10 mouse cellular contexts compared by ENCODE assay signal in the genomic region with DNA sequence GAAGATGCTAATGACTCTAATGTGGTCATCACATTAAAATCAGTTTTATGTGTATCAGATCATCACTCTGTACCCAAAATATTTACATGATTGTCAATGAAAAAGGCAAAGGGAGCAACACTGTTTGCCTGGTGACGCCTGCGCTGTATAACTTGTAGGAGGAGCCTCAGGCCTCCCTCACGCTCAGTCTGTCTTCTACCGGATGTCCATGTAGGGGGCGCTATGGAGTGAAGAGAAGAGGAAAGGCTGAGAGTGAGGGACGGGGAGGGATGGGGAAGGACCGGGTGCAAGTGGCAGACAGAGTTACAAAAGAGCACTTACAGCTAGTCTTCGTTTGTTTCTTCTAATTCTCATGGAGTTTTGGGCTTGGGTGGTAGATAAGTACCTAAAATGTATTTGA. TPM values are rescaled to one million over a fixed set of nuclear protein-coding genes. Genes with fewer than 3 reads are reported as not detected.
DNase-seq lines count a peak whose midpoint lies in the region; ATAC-seq and TF ChIP-seq lines count a peak whose summit lies in the region.
"Had no signal": no experiment of that assay in that cellular context is flagged by ENCODE, and none has a peak within 500 bp of the region (broad histone marks: within the 10 kb centered on the region; RNA-seq: fewer than 3 reads in every experiment).

No protein-coding gene starts in this region.

- TF ChIP-seq POLR2A in thymus, adult 2 months (IDR thresholded peaks at IDR 0.05; ENCODE audit: control insufficient read depth, extremely low read depth, insufficient read depth, low read length, poor library complexity) = no peak

- no peak for ATAC-seq in midbrain, embryonic 11.5 days (ENCODE audit: low FRiP score)

- H3K27ac ChIP-seq in thymus, adult 2 months (ENCODE audit: control insufficient read depth, insufficient read depth, low read length) = no peak overlapping the region
- H3K27ac ChIP-seq in midbrain, embryonic 11.5 days (ENCODE audit: low read depth, low read length) = no peak overlapping the region

- H3K27me3 ChIP-seq in thymus, adult 2 months (ENCODE audit: control insufficient read depth, insufficient read depth, low read length) = no peaks in the 10 kb centered on the region
- no peaks in the 10 kb centered on the region for H3K27me3 ChIP-seq in midbrain, embryonic 11.5 days (ENCODE audit: control insufficient read depth, insufficient read depth, low read length)

- WGBS in thymus, adult 2 months = 82% methylated on average over 8 of the region's 8 CpGs
- 58% methylated on average over 8 of the region's 8 CpGs for WGBS in midbrain, embryonic 11.5 days

- H3K9me3 ChIP-seq in midbrain, embryonic 11.5 days (ENCODE audit: control insufficient read depth, low read length) = no peaks in the 10 kb centered on the region

- TF ChIP-seq CTCF in thymus, adult 2 months (IDR thresholded peaks at IDR 0.05; ENCODE audit: borderline replicate concordance, control insufficient read depth, extremely low read depth, insufficient read depth, low read length, poor library complexity) = 0 out of 2 replicates have a peak, but pooled peaks have one; percentile 25

- no peak overlapping the region for H3K4me3 ChIP-seq in thymus, adult 2 months (ENCODE audit: control insufficient read depth, insufficient read depth, low read length)
- H3K4me3 ChIP-seq in midbrain, embryonic 11.5 days (ENCODE audit: low read depth, low read length) = no peak overlapping the region

- no peaks in the 10 kb centered on the region for H3K4me1 ChIP-seq in thymus, adult 2 months (replicated peaks; ENCODE audit: control insufficient read depth, insufficient read depth, low read length)
- peaks cover 1% of the 10 kb centered on the region; the same call in 1 of the 2 replicates for H3K4me1 ChIP-seq in midbrain, embryonic 11.5 days (ENCODE audit: control insufficient read depth, insufficient read depth, low read length)

- peak; percentile 9 for DNase-seq in adrenal gland, postnatal 25 days
- DNase-seq in adrenal gland, postnatal 4 days (ENCODE audit: low spot score in 2 of 2) = no peak
- DNase-seq in thymus, adult 2 months = peak; percentile 41
- DNase-seq in thymus, adult 18-20 months = no peak
- peak; percentile 24 to 41 for DNase-seq in lung, adult 18-20 months
- DNase-seq in urinary bladder, adult 18-20 months (ENCODE audit: low spot score in 2 of 2) = no peak
- no peak for DNase-seq in midbrain, embryonic 11.5 days (ENCODE audit: low spot score, missing footprints)
- DNase-seq in layer of hippocampus, adult 18-20 months (ENCODE audit: low spot score in 2 of 2) = no peak

- no peak overlapping the region for H3K4me2 ChIP-seq in midbrain, embryonic 11.5 days

- no peak overlapping the region for H3K9ac ChIP-seq in midbrain, embryonic 11.5 days (ENCODE audit: low read length)

- H3K36me3 ChIP-seq in thymus, adult 2 months (ENCODE audit: control insufficient read depth, insufficient read depth, low read length) = peaks cover 8% of the 10 kb centered on the region; the same call in 1 of the 2 replicates
- H3K36me3 ChIP-seq in midbrain, embryonic 11.5 days (ENCODE audit: control insufficient read depth, insufficient read depth, low read length) = peaks cover 10% of the 10 kb centered on the region

RNA-seq across cellular contexts. Expression of gene Nudt9, which starts 6.8 kb away (rescaled TPM):
- total RNA-seq in adrenal gland, postnatal 25 days (2021) = 53.6 and 62.9 TPM in 2 replicates
- total RNA-seq in adrenal gland, postnatal 4 days (2021) = 10 to 100 TPM; 53.2 to 54.8 TPM
- polyA plus RNA-seq in thymus, adult 2 months (2012; rRNA removed) = 43.6 and 49.0 TPM in 2 replicates
- polyA plus RNA-seq in midbrain, embryonic 11.5 days (2014; fragmentation: Nextera tagmentation; extraction: Ambion mirVana) = 61.8 and 64.7 TPM in 2 replicates
- total RNA-seq in layer of hippocampus, adult 18-20 months (2021) = 10 to 100 TPM; 76.8 to 77.4 TPM

RNA-seq across cellular contexts. Expression of gene Gm17660, which starts 24.5 kb away (rescaled TPM):
- not detected in 2 replicates for total RNA-seq in adrenal gland, postnatal 25 days (2021)
- not detected for total RNA-seq in adrenal gland, postnatal 4 days (2021)
- not detected in 2 replicates for polyA plus RNA-seq in thymus, adult 2 months (2012; rRNA removed)
- polyA plus RNA-seq in midbrain, embryonic 11.5 days (2014; fragmentation: Nextera tagmentation; extraction: Ambion mirVana) = 0.29 TPM in 1 of 2 replicates, not detected in the other
- not detected for total RNA-seq in layer of hippocampus, adult 18-20 months (2021)
- polyA plus RNA-seq: C2C12; gonadal fat pad, adult 2 months had no signal

RNA-seq across cellular contexts. Expression of gene Hsd17b11, which starts 31.2 kb away (rescaled TPM):
- total RNA-seq in adrenal gland, postnatal 25 days (2021) = 61.3 and 83.2 TPM in 2 replicates
- 10 to 100 TPM; 67.7 to 72.2 TPM for total RNA-seq in adrenal gland, postnatal 4 days (2021)
- polyA plus RNA-seq in thymus, adult 2 months (2012; rRNA removed) = 15.1 and 18.8 TPM in 2 replicates
- 1.1 TPM in 2 replicates for polyA plus RNA-seq in midbrain, embryonic 11.5 days (2014; fragmentation: Nextera tagmentation; extraction: Ambion mirVana)
- 10 to 100 TPM; 53.9 to 61.3 TPM for total RNA-seq in layer of hippocampus, adult 18-20 months (2021)

Comparison
In these comparisons a context has a peak if more than half of its experiments do, and no peak if none do; other contexts are left out.
1. DNase-seq: peak in adrenal gland, postnatal 25 days (single experiment), thymus, adult 2 months (single experiment) and lung, adult 18-20 months (2 of 2); none in adrenal gland, postnatal 4 days (0 of 2), thymus, adult 18-20 months (0 of 2), urinary bladder, adult 18-20 months (0 of 2), midbrain, embryonic 11.5 days (single experiment) and layer of hippocampus, adult 18-20 months (0 of 2).